Mouse (Mus musculus) adrenal gland, adult 10 weeks (tissue): Measurements from ENCODE around the gene Vmn1r4. TPM values are rescaled to one million over a fixed set of nuclear protein-coding genes. Genes with fewer than 3 reads are reported as not detected.

Experiments
- polyA plus RNA-seq: library from polyadenylated mRNA; stranded (reverse); fragments of 350-450 nt; fragmentation: Illumina TruSeq; extraction: RNeasy Lipid Tissue Mini Kit (QIAGEN cat#74804); gene quantifications from one replicate; pipeline ENCODE4 v1.2.3, GENCODE M21; 2014; ENCODE audit warnings: low read depth, low replicate concordance

Gene Vmn1r4
- 0.41 TPM for polyA plus RNA-seq

DNA sequence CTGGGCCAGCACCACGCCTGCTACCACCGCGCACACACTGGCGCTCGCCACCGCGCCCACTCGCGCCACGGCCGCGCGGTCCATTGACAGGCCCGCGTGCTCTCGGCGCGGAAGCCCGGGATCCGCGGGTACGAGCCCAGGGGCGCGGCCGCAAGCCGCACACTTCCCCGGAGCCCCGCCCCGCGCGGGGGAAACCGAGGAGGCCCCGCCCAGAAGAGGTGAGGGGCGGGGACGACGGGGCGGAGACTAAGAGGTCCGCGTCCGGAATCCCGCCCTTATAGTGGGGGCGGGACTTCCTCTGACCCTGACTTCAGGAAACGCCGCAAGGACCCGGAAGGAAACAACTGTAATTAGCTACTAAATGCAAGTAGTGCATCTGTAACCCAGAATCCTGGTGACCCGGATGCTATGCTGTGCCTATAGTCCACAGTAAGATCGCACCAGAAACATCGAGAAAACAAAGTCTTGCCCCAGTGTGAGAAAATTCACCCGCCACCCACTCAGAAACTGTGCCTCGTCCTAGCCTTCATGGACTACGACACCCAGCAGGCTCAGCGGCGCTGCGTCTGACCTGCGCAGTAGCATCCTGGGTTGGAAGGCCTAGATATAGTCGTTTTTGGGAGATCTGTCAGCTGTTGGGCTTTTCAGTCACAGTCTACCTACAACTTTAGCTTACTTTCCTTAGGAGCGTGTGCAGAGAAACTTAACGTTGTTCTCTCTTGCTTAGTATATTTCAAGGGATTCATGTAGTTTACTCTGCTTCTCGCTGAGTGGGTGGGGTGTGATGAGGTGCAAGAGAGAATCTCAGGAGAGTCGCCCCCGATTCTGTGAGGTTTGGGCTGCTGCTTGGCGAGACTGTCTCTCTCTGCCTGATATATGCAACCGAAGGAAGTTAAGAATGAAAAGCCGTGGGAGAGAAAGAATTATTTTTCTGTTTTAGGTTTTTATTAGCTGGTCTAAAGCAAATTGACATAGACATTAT is at the start of gene Vmn1r4, which contains the start of gene Nt5c3:
Gene Vmn1r4, plus strand, starts transcription at position 290 of the 982 bp plus-strand sequence.
Gene Nt5c3, minus strand, starts transcription at position 207 of the 982 bp plus-strand sequence.

GRCm38 (mm10) chr6:56969973-56970372 is 46.2 kb downstream of the Vmn1r4 start, which contains the start of gene Vmn1r5:
TSS of gene Vmn1r5 (plus strand) at chr6:56970273.

GRCm38 (mm10) chr6:56996943-56997342 is 73.1 kb downstream of the Vmn1r4 start, which contains the start of gene Vmn1r6:
TSS of gene Vmn1r6 (plus strand) at chr6:56997243.

Other genes with a start within 250 kb of the Vmn1r4 start
- gene Lsm5, start 219.3 kb upstream of the Vmn1r4 start, polyA plus RNA-seq, result 65.3 TPM
- 66.8 TPM for gene Avl9, start 209.1 kb upstream of the Vmn1r4 start, polyA plus RNA-seq
- 66.3 TPM for gene Kbtbd2, start 126.2 kb upstream of the Vmn1r4 start, polyA plus RNA-seq
- gene Fkbp9, start 92.0 kb upstream of the Vmn1r4 start, polyA plus RNA-seq, result 74.4 TPM
- 80.4 TPM for gene Nt5c3, start 83 bp upstream of the Vmn1r4 start, polyA plus RNA-seq
- gene Vmn1r5, start 46.3 kb downstream of the Vmn1r4 start, polyA plus RNA-seq, result not detected
- not detected for gene Vmn1r6, start 73.2 kb downstream of the Vmn1r4 start, polyA plus RNA-seq
- not detected for gene Vmn1r7, start 101.3 kb downstream of the Vmn1r4 start, polyA plus RNA-seq
- gene Vmn1r8, start 108.3 kb downstream of the Vmn1r4 start, polyA plus RNA-seq, result not detected
- not detected for gene Vmn1r9, start 142.8 kb downstream of the Vmn1r4 start, polyA plus RNA-seq
- gene Vmn1r10, start 185.4 kb downstream of the Vmn1r4 start, polyA plus RNA-seq, result not detected
- not detected for gene Vmn1r11, start 209.4 kb downstream of the Vmn1r4 start, polyA plus RNA-seq
- gene Vmn1r12, start 232.9 kb downstream of the Vmn1r4 start, polyA plus RNA-seq, result not detected